ENCODE assay signal across 10 mouse cellular contexts in genomic region chr13:56132941-56133340, GRCm38 (mm10). TPM values are rescaled to one million over a fixed set of nuclear protein-coding genes. Genes with fewer than 3 reads are reported as not detected.
DNase-seq lines count a peak whose midpoint lies in the region; ATAC-seq and TF ChIP-seq lines count a peak whose summit lies in the region.
"Had no signal": no experiment of that assay in that cellular context is flagged by ENCODE, and none has a peak within 500 bp of the region (broad histone marks: within the 10 kb centered on the region; RNA-seq: fewer than 3 reads in every experiment).

No protein-coding gene starts in this region.

- peaks cover 15 to 34% of the 10 kb centered on the region in 2 experiments for H3K4me1 ChIP-seq in heart, embryonic 14.5 days (ENCODE audit: control insufficient read depth in 2 of 2, insufficient read depth in 2 of 2, low read length in 2 of 2)
- peaks cover 42% of the 10 kb centered on the region for H3K4me1 ChIP-seq in midbrain, embryonic 10.5 days
- H3K4me1 ChIP-seq in midbrain, postnatal 0 days (ENCODE audit: insufficient read depth, low read length) = peaks cover 8% of the 10 kb centered on the region; the same call in 1 of the 2 replicates
- H3K4me1 ChIP-seq in hindbrain, postnatal 0 days (ENCODE audit: insufficient read depth, low read length) = peaks cover 13% of the 10 kb centered on the region
- peaks cover 36% of the 10 kb centered on the region for H3K4me1 ChIP-seq in neural tube, embryonic 13.5 days (replicated peaks)

- no peaks in the 10 kb centered on the region for H3K9me3 ChIP-seq in heart, embryonic 14.5 days (ENCODE audit: control insufficient read depth, low read length)
- H3K9me3 ChIP-seq in midbrain, embryonic 10.5 days (replicated peaks) = peaks cover 6% of the 10 kb centered on the region
- H3K9me3 ChIP-seq in midbrain, postnatal 0 days (ENCODE audit: low read length) = no peaks in the 10 kb centered on the region
- no peaks in the 10 kb centered on the region for H3K9me3 ChIP-seq in hindbrain, postnatal 0 days (ENCODE audit: low read length)
- no peaks in the 10 kb centered on the region for H3K9me3 ChIP-seq in neural tube, embryonic 13.5 days

- peaks cover 16% of the 10 kb centered on the region for H3K36me3 ChIP-seq in heart, embryonic 14.5 days (ENCODE audit: control insufficient read depth, insufficient read depth, low read length)
- peaks cover 55% of the 10 kb centered on the region for H3K36me3 ChIP-seq in midbrain, embryonic 10.5 days
- H3K36me3 ChIP-seq in midbrain, postnatal 0 days (ENCODE audit: insufficient read depth, low read length) = peaks cover 6% of the 10 kb centered on the region; the same call in 1 of the 2 replicates
- H3K36me3 ChIP-seq in hindbrain, postnatal 0 days (ENCODE audit: insufficient read depth, low read length) = peaks cover 7% of the 10 kb centered on the region; the same call in 1 of the 2 replicates
- H3K36me3 ChIP-seq in neural tube, embryonic 13.5 days = peaks cover 21% of the 10 kb centered on the region

- ATAC-seq in heart, embryonic 14.5 days (ENCODE audit: insufficient number of reproducible peaks, insufficient read depth, low FRiP score, low read depth) = no peak
- ATAC-seq in midbrain, postnatal 0 days (ENCODE audit: low FRiP score) = no peak
- no peak for ATAC-seq in hindbrain, postnatal 0 days
- ATAC-seq in neural tube, embryonic 13.5 days (ENCODE audit: low read depth) = no peak

- no peak overlapping the region for H3K4me3 ChIP-seq in heart, embryonic 14.5 days (ENCODE audit: control insufficient read depth in 1 of 2, insufficient read depth in 1 of 2, low read depth in 1 of 2, low read length in 2 of 2)
- peak overlapping the region; percentile 100; the same call in 1 of the 2 replicates for H3K4me3 ChIP-seq in midbrain, embryonic 10.5 days
- no peak overlapping the region for H3K4me3 ChIP-seq in midbrain, postnatal 0 days (ENCODE audit: low read depth, low read length)
- H3K4me3 ChIP-seq in hindbrain, postnatal 0 days (ENCODE audit: low read length) = no peak overlapping the region
- 0 out of 2 replicates have a peak overlapping the region, but pooled peaks have one; percentile 99 for H3K4me3 ChIP-seq in neural tube, embryonic 13.5 days

- peak overlapping the region; percentile 24 for H3K4me2 ChIP-seq in heart, embryonic 14.5 days (ENCODE audit: low read length)
- H3K4me2 ChIP-seq in midbrain, postnatal 0 days (ENCODE audit: low read depth, low read length, poor library complexity, severe bottlenecking) = no peak overlapping the region
- H3K4me2 ChIP-seq in hindbrain, postnatal 0 days (ENCODE audit: low read depth, low read length) = peak overlapping the region; percentile 13; the same call in 1 of the 2 replicates
- peak overlapping the region; percentile 89 for H3K4me2 ChIP-seq in neural tube, embryonic 13.5 days

- H3K27ac ChIP-seq in heart, embryonic 14.5 days (replicated peaks in 1 of 2; ENCODE audit: control insufficient read depth in 1 of 2, insufficient read depth in 1 of 2, low read depth in 2 of 2, low read length in 2 of 2) = no peak overlapping the region
- no peak overlapping the region for H3K27ac ChIP-seq in midbrain, embryonic 10.5 days (replicated peaks)
- no peak overlapping the region for H3K27ac ChIP-seq in midbrain, postnatal 0 days (ENCODE audit: low read depth, low read length)
- no peak overlapping the region for H3K27ac ChIP-seq in hindbrain, postnatal 0 days
- H3K27ac ChIP-seq in neural tube, embryonic 13.5 days (replicated peaks) = no peak overlapping the region

- DNase-seq in heart, postnatal 36 days = no peak
- no peak for DNase-seq in midbrain, embryonic 10.5 days (ENCODE audit: low spot score)
- no peak for DNase-seq in midbrain, postnatal 0 days (ENCODE audit: low spot score)
- no peak for DNase-seq in hindbrain, postnatal 0 days (ENCODE audit: low spot score)
- DNase-seq in gastrocnemius, postnatal 14 days = no peak
- DNase-seq in adrenal gland, postnatal 10 days = no peak
- DNase-seq: heart, postnatal 14 days; right cerebral cortex, postnatal 14 days had no signal

- 55% methylated on average over 7 of the region's 7 CpGs for WGBS in heart, embryonic 14.5 days
- WGBS in midbrain, embryonic 10.5 days = 91% methylated on average over 7 of the region's 7 CpGs
- 90% methylated on average over 7 of the region's 7 CpGs for WGBS in midbrain, postnatal 0 days
- WGBS in hindbrain, postnatal 0 days = 81% methylated on average over 7 of the region's 7 CpGs
- 83% methylated on average over 7 of the region's 7 CpGs for WGBS in neural tube, embryonic 13.5 days

- 0 out of 2 replicates have a peak overlapping the region, but pooled peaks have one; percentile 17 for H3K9ac ChIP-seq in heart, embryonic 14.5 days (ENCODE audit: low read length)
- no peak overlapping the region for H3K9ac ChIP-seq in midbrain, postnatal 0 days (replicated peaks; ENCODE audit: low read length, poor library complexity, severe bottlenecking)
- H3K9ac ChIP-seq in hindbrain, postnatal 0 days (replicated peaks; ENCODE audit: low read length) = no peak overlapping the region
- H3K9ac ChIP-seq in neural tube, embryonic 13.5 days = peak overlapping the region; percentile 38; the same call in 1 of the 2 replicates

- TF ChIP-seq CTCF in midbrain, postnatal 0 days (IDR thresholded peaks at IDR 0.05) = no peak
- TF ChIP-seq CTCF in hindbrain, postnatal 0 days (IDR thresholded peaks at IDR 0.05; ENCODE audit: low read depth) = no peak

- no peaks in the 10 kb centered on the region for H3K27me3 ChIP-seq in heart, embryonic 14.5 days (ENCODE audit: control insufficient read depth, insufficient read depth, low read length)
- H3K27me3 ChIP-seq in midbrain, embryonic 10.5 days (ENCODE audit: low read depth, poor library complexity, severe bottlenecking) = no peaks in the 10 kb centered on the region
- H3K27me3 ChIP-seq in midbrain, postnatal 0 days (ENCODE audit: insufficient read depth, low read length) = no peaks in the 10 kb centered on the region
- no peaks in the 10 kb centered on the region for H3K27me3 ChIP-seq in hindbrain, postnatal 0 days (ENCODE audit: insufficient read depth, low read length)
- no peaks in the 10 kb centered on the region for H3K27me3 ChIP-seq in neural tube, embryonic 13.5 days

- intact Hi-C loops in heart, postnatal 36 days (cut with DNase I) = loop anchor here (2.0 kb wide), 1 partner anchor 14 kb away; no protein-coding TSS in a partner anchor
- intact Hi-C loops in gastrocnemius, postnatal 14 days (cut with DNase I; ENCODE audit: low total_unique reads) = no loop called here

RNA-seq across cellular contexts. Expression of gene H2afy, which starts 3.2 kb away (rescaled TPM):
- 102 and 107 TPM in 2 replicates for polyA plus RNA-seq in heart, embryonic 14.5 days (2014; fragmentation: Nextera tagmentation; extraction: Ambion mirVana)
- 10 to 100 TPM; 45.2 to 50.3 TPM for total RNA-seq in heart, postnatal 36 days (2021)
- polyA plus RNA-seq in midbrain, embryonic 10.5 days (2016; fragmentation: Nextera tagmentation; extraction: Ambion mirVana) = 526 and 546 TPM in 2 replicates
- 117 and 163 TPM in 2 replicates for total RNA-seq in midbrain, postnatal 0 days (2014; rRNA removed)
- polyA plus RNA-seq in midbrain, postnatal 0 days (2015; fragmentation: Nextera tagmentation; extraction: Ambion mirVana) = 121 and 134 TPM in 2 replicates
- 181 and 192 TPM in 2 replicates for total RNA-seq in hindbrain, postnatal 0 days (2014; rRNA removed)
- 175 and 193 TPM in 2 replicates for polyA plus RNA-seq in hindbrain, postnatal 0 days (2015; fragmentation: Nextera tagmentation; extraction: Ambion mirVana)
- polyA plus RNA-seq in neural tube, embryonic 13.5 days (2015; fragmentation: Nextera tagmentation; extraction: Ambion mirVana) = 367 and 382 TPM in 2 replicates
- 10 to 100 TPM; 60.8 to 61.3 TPM for total RNA-seq in gastrocnemius, postnatal 14 days (2021)
- 100 to 1,000 TPM; 117 to 122 TPM for total RNA-seq in adrenal gland, postnatal 10 days (2021)

RNA-seq across cellular contexts. Expression of gene Tifab, which starts 45.7 kb away (rescaled TPM):
- 0.28 and 0.58 TPM in 2 replicates for polyA plus RNA-seq in heart, embryonic 14.5 days (2014; fragmentation: Nextera tagmentation; extraction: Ambion mirVana)
- 1 to 10 TPM; 1.3 to 1.7 TPM for total RNA-seq in heart, postnatal 36 days (2021)
- 1.4 and 1.6 TPM in 2 replicates for polyA plus RNA-seq in midbrain, embryonic 10.5 days (2016; fragmentation: Nextera tagmentation; extraction: Ambion mirVana)
- total RNA-seq in midbrain, postnatal 0 days (2014; rRNA removed) = 0.49 and 0.52 TPM in 2 replicates
- polyA plus RNA-seq in midbrain, postnatal 0 days (2015; fragmentation: Nextera tagmentation; extraction: Ambion mirVana) = 0.64 and 0.76 TPM in 2 replicates
- total RNA-seq in hindbrain, postnatal 0 days (2014; rRNA removed) = 0.31 TPM in 1 of 2 replicates, not detected in the other
- 0.54 and 0.75 TPM in 2 replicates for polyA plus RNA-seq in hindbrain, postnatal 0 days (2015; fragmentation: Nextera tagmentation; extraction: Ambion mirVana)
- polyA plus RNA-seq in neural tube, embryonic 13.5 days (2015; fragmentation: Nextera tagmentation; extraction: Ambion mirVana) = 1.5 and 1.6 TPM in 2 replicates
- under 1 TPM; 0.31 to 0.44 TPM for total RNA-seq in gastrocnemius, postnatal 14 days (2021)
- total RNA-seq in adrenal gland, postnatal 10 days (2021) = 1 to 10 TPM; 1.8 TPM

Comparison
In these comparisons a context has a peak if more than half of its experiments do, and no peak if none do; other contexts are left out.
1. H3K4me3 ChIP-seq: peak in midbrain, embryonic 10.5 days (single experiment) and neural tube, embryonic 13.5 days (single experiment); none in heart, embryonic 14.5 days (0 of 2), midbrain, postnatal 0 days (single experiment) and hindbrain, postnatal 0 days (single experiment).
2. H3K9ac ChIP-seq: peak in heart, embryonic 14.5 days (single experiment) and neural tube, embryonic 13.5 days (single experiment); none in midbrain, postnatal 0 days (single experiment) and hindbrain, postnatal 0 days (single experiment).